Mouse (Mus musculus): Measurements from ENCODE around the gene Olfr681.

DNA sequence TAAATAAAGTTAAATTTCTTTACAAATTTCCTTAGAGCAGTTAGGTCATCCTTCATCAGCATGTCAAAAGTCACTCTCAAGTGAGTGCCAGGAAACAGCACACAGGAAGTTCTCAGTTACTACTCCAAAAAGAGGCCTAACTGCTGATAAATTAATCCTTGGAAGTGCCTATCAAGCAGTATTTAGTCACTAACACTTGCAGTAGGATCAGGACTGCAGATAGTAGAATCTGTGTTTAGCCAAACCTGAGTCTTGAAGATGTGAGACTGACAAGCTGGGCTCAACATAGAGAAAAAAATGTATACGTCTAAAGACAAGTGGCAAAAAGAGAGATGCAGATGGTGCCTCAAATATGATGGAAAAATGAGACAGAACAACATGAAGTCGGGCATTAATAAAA is 24.6 kb downstream of the Olfr681 start:
- no peak for TF ChIP-seq POLR2AphosphoS2 (IDR thresholded peaks at IDR 0.05; ENCODE audit: low read length)
- TF ChIP-seq SMC3 (IDR thresholded peaks at IDR 0.05; ENCODE audit: low read depth, low read length) = no peak
- no peak for TF ChIP-seq TCF12 (IDR thresholded peaks at IDR 0.05; ENCODE audit: low read depth, low read length)
- TF ChIP-seq ZNF384 (IDR thresholded peaks at IDR 0.05; ENCODE audit: low read depth, low read length) = no peak
- no peak for TF ChIP-seq ZC3H11A (IDR thresholded peaks at IDR 0.05; ENCODE audit: low read depth, low read length)

Measured in MEL (cell line).